ENCODE assay signal across 10 mouse cellular contexts in the genomic region with DNA sequence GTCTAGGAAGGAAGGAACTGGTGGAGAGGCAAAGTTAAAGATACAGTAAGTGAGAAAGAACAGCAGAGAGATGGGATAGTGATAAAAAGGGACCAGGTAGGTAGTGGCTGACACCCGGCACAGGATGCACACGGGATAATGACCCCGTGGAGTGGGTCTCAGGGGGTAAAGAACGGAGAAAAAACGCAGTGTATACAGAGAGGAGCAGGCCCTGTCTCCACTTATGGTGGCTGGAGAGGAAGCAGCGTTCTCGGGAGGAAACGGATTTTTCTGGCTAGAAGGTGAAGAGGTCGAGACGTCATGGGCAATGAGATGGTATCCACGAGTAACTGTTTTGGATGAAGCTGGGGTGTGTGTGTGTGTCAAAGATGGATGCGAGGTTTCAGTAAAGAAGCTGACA. TPM values are rescaled to one million over a fixed set of nuclear protein-coding genes. Genes with fewer than 3 reads are reported as not detected.
DNase-seq lines count a peak whose midpoint lies in the region; ATAC-seq lines count a peak whose summit lies in the region.
"Had no signal": no experiment of that assay in that cellular context is flagged by ENCODE, and none has a peak within 500 bp of the region (broad histone marks: within the 10 kb centered on the region; RNA-seq: fewer than 3 reads in every experiment).

No protein-coding gene starts in this region.

- peaks cover 22% of the 10 kb centered on the region for H3K4me1 ChIP-seq in kidney, embryonic 14.5 days (ENCODE audit: control insufficient read depth, insufficient read depth, low read length)
- H3K4me1 ChIP-seq in embryonic facial prominence, embryonic 10.5 days, result peaks cover 43% of the 10 kb centered on the region
- peaks cover 19% of the 10 kb centered on the region; the same call in 1 of the 2 replicates for H3K4me1 ChIP-seq in intestine, embryonic 15.5 days (replicated peaks)
- H3K4me1 ChIP-seq in midbrain, embryonic 13.5 days (replicated peaks), result peaks cover 8% of the 10 kb centered on the region; the same call in 1 of the 2 replicates

- no peak for ATAC-seq in kidney, embryonic 14.5 days (ENCODE audit: low FRiP score, low TSS enrichment)
- ATAC-seq in intestine, embryonic 15.5 days, result no peak
- no peak for ATAC-seq in midbrain, embryonic 13.5 days

- H3K9ac ChIP-seq in kidney, embryonic 14.5 days (ENCODE audit: low read depth, low read length), result no peak overlapping the region
- no peak overlapping the region for H3K9ac ChIP-seq in intestine, embryonic 15.5 days
- H3K9ac ChIP-seq in midbrain, embryonic 13.5 days (replicated peaks), result no peak overlapping the region

- 22% methylated on average over 12 of the region's 12 CpGs for WGBS in kidney, embryonic 14.5 days
- 18% methylated on average over 12 of the region's 12 CpGs for WGBS in embryonic facial prominence, embryonic 10.5 days
- 19% methylated on average over 12 of the region's 12 CpGs for WGBS in intestine, embryonic 15.5 days
- WGBS in midbrain, embryonic 13.5 days, result 26% methylated on average over 12 of the region's 12 CpGs

- H3K27me3 ChIP-seq in kidney, embryonic 14.5 days (ENCODE audit: control insufficient read depth, insufficient read depth, low read length), result no peaks in the 10 kb centered on the region
- H3K27me3 ChIP-seq in embryonic facial prominence, embryonic 10.5 days (replicated peaks; ENCODE audit: low read depth, poor library complexity, severe bottlenecking), result no peaks in the 10 kb centered on the region
- no peaks in the 10 kb centered on the region for H3K27me3 ChIP-seq in intestine, embryonic 15.5 days (replicated peaks)
- H3K27me3 ChIP-seq in midbrain, embryonic 13.5 days, result no peaks in the 10 kb centered on the region

- no peak for DNase-seq in kidney, adult 18-20 months
- DNase-seq in embryonic facial prominence, embryonic 10.5 days (ENCODE audit: low spot score), result no peak
- no peak for DNase-seq in layer of hippocampus, postnatal 14 days (ENCODE audit: low spot score in 2 of 2)
- DNase-seq in retina, embryonic 14.5 days (ENCODE audit: low spot score), result no peak
- DNase-seq in adrenal gland, adult 2 months, result no peak
- DNase-seq: cerebellum, adult 2 months; spleen, adult 18-20 months had no signal

- no peak overlapping the region for H3K4me3 ChIP-seq in kidney, embryonic 14.5 days (ENCODE audit: low read length)
- H3K4me3 ChIP-seq in embryonic facial prominence, embryonic 10.5 days, result peak overlapping the region; percentile 42
- H3K4me3 ChIP-seq in intestine, embryonic 15.5 days (replicated peaks), result no peak overlapping the region; the same call in 1 of the 2 replicates
- H3K4me3 ChIP-seq in midbrain, embryonic 13.5 days (replicated peaks), result no peak overlapping the region; the same call in 1 of the 2 replicates

- H3K36me3 ChIP-seq in kidney, embryonic 14.5 days (ENCODE audit: control insufficient read depth, insufficient read depth, low read length), result no peaks in the 10 kb centered on the region
- no peaks in the 10 kb centered on the region for H3K36me3 ChIP-seq in embryonic facial prominence, embryonic 10.5 days (replicated peaks)
- H3K36me3 ChIP-seq in intestine, embryonic 15.5 days, result no peaks in the 10 kb centered on the region
- no peaks in the 10 kb centered on the region for H3K36me3 ChIP-seq in midbrain, embryonic 13.5 days

- H3K9me3 ChIP-seq in kidney, embryonic 14.5 days (ENCODE audit: control insufficient read depth, low read length), result no peaks in the 10 kb centered on the region
- H3K9me3 ChIP-seq in embryonic facial prominence, embryonic 10.5 days, result no peaks in the 10 kb centered on the region
- H3K9me3 ChIP-seq in intestine, embryonic 15.5 days, result no peaks in the 10 kb centered on the region
- no peaks in the 10 kb centered on the region for H3K9me3 ChIP-seq in midbrain, embryonic 13.5 days

- peak overlapping the region; percentile 27 for H3K4me2 ChIP-seq in kidney, embryonic 14.5 days (replicated peaks; ENCODE audit: low read depth, low read length)
- peak overlapping the region; percentile 58 for H3K4me2 ChIP-seq in intestine, embryonic 15.5 days (replicated peaks)
- H3K4me2 ChIP-seq in midbrain, embryonic 13.5 days (replicated peaks), result peak overlapping the region; percentile 35

- no peak overlapping the region for H3K27ac ChIP-seq in kidney, embryonic 14.5 days (ENCODE audit: low read depth, low read length)
- no peak overlapping the region; the same call in 1 of the 2 replicates for H3K27ac ChIP-seq in embryonic facial prominence, embryonic 10.5 days (replicated peaks)
- 0 out of 2 replicates have a peak overlapping the region, but pooled peaks have one; percentile 58 for H3K27ac ChIP-seq in intestine, embryonic 15.5 days
- H3K27ac ChIP-seq in midbrain, embryonic 13.5 days, result no peak overlapping the region

RNA-seq across cellular contexts. Expression of gene Agps, which starts 55.4 kb away (rescaled TPM):
- polyA plus RNA-seq in kidney, embryonic 14.5 days (2014; fragmentation: Nextera tagmentation; extraction: Ambion mirVana), result 33.9 and 51.3 TPM in 2 replicates
- 48.7 and 52.4 TPM in 2 replicates for polyA plus RNA-seq in embryonic facial prominence, embryonic 10.5 days (2016; fragmentation: Nextera tagmentation; extraction: Ambion mirVana)
- 29.3 and 32.9 TPM in 2 replicates for polyA plus RNA-seq in intestine, embryonic 15.5 days (2015; fragmentation: Nextera tagmentation; extraction: Ambion mirVana)
- polyA plus RNA-seq in midbrain, embryonic 13.5 days (2015; fragmentation: Nextera tagmentation; extraction: Ambion mirVana), result 29.6 and 31.5 TPM in 2 replicates
- total RNA-seq in layer of hippocampus, postnatal 14 days (2021), result 10 to 100 TPM; 47.2 to 56.5 TPM
- 10 to 100 TPM; 28.7 to 36.9 TPM for total RNA-seq in adrenal gland, adult 2 months (2021)
- 1.7 and 1.9 TPM in 2 replicates for polyA plus RNA-seq in adrenal gland, adult 2 months (2012; rRNA removed)

Comparison
In these comparisons a context has a peak if more than half of its experiments do, and no peak if none do; other contexts are left out.
1. RNA of gene Agps, which starts 55.4 kb away (polyA plus RNA-seq): 33.9 to 51.3 TPM in kidney, embryonic 14.5 days, 48.7 to 52.4 TPM in embryonic facial prominence, embryonic 10.5 days, 29.6 to 31.5 TPM in midbrain, embryonic 13.5 days and 29.3 to 32.9 TPM in intestine, embryonic 15.5 days; 1.7 to 1.9 TPM in adrenal gland, adult 2 months; every median in the first group is over 10 times any median in the second.
2. Peak in every context shown above with its lines, with median percentiles within 50 percentile points of each other: H3K4me2 ChIP-seq.